Mouse (Mus musculus) small intestine, adult 2 months (tissue): ENCODE measurements around the gene Slc16a3.

ENCODE experiments used
- CTCF ChIP-seq: fragments of 200-500 bp; IDR thresholded peaks from 2 replicates; pipeline ENCODE4 v1.5.1; 2012; ENCODE audit warnings: low read depth, mild to moderate bottlenecking, control low read depth, inconsistent platforms, low read length, moderate library complexity, mixed read lengths; ENCODE audit not compliant: insufficient replicate concordance, insufficient read length; ENCODE audit errors: extremely low read depth
- POLR2A ChIP-seq: fragments of 200-500 bp; IDR thresholded peaks from 2 replicates; pipeline ENCODE4 v1.6.1; 2012; ENCODE audit warnings: low read depth, mild to moderate bottlenecking, control low read depth, inconsistent platforms, low read length, moderate library complexity

DNA sequence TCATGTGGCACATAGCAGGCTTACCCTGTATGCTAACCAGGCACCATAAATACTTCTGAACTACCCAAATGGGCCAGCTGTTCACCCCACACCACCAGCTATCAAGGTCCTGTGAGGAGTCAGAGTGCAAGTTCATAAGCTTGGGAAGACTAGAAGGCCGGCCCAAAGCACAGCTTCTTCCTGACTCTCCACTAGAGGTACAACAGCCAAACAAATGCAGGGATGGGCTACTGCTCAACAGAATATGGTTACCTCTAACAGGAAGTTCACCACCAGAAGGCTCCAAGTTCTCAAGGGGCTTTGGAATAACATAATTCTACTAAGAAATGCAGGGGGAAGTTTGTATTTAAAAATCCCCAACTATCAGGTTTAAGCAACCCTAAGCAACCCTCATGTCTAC is 41.2 kb downstream of the Slc16a3 start:
- TF ChIP-seq POLR2A (no peak), CTCF (no peak)
